In genomic region chr13:31578389-31578788, GRCm38 (mm10) we compare ENCODE assay signal across 11 mouse cellular contexts. TPM values are rescaled to one million over a fixed set of nuclear protein-coding genes. Genes with fewer than 3 reads are reported as not detected.
DNase-seq lines count a peak whose midpoint lies in the region; ATAC-seq lines count a peak whose summit lies in the region.
"Had no signal": no experiment of that assay in that cellular context is flagged by ENCODE, and none has a peak within 500 bp of the region (broad histone marks: within the 10 kb centered on the region; RNA-seq: fewer than 3 reads in every experiment).

No protein-coding gene starts in this region.

- ATAC-seq in forebrain, embryonic 12.5 days (ENCODE audit: low FRiP score): no peak
- peak; percentile 41; the same call in 1 of the 2 replicates for ATAC-seq in forebrain, embryonic 13.5 days

- no peak overlapping the region for H3K4me3 ChIP-seq in forebrain, embryonic 10.5 days
- H3K4me3 ChIP-seq in forebrain, embryonic 12.5 days (replicated peaks): no peak overlapping the region
- no peak overlapping the region for H3K4me3 ChIP-seq in forebrain, embryonic 13.5 days
- H3K4me3 ChIP-seq: hindbrain, embryonic 15.5 days had no signal

- H3K36me3 ChIP-seq in forebrain, embryonic 10.5 days (replicated peaks): no peaks in the 10 kb centered on the region
- no peaks in the 10 kb centered on the region for H3K36me3 ChIP-seq in forebrain, embryonic 12.5 days (replicated peaks)
- H3K36me3 ChIP-seq in forebrain, embryonic 13.5 days (ENCODE audit: poor library complexity, severe bottlenecking): no peaks in the 10 kb centered on the region
- H3K36me3 ChIP-seq: hindbrain, embryonic 15.5 days had no signal

- H3K27me3 ChIP-seq in forebrain, embryonic 10.5 days (ENCODE audit: poor library complexity, severe bottlenecking): peaks cover 3% of the 10 kb centered on the region; the same call in 1 of the 2 replicates
- peaks cover 4% of the 10 kb centered on the region; the same call in 1 of the 2 replicates for H3K27me3 ChIP-seq in forebrain, embryonic 12.5 days
- no peaks in the 10 kb centered on the region for H3K27me3 ChIP-seq in forebrain, embryonic 13.5 days
- H3K27me3 ChIP-seq: hindbrain, embryonic 15.5 days had no signal

- peaks cover 24% of the 10 kb centered on the region for H3K4me1 ChIP-seq in forebrain, embryonic 10.5 days
- peaks cover 15% of the 10 kb centered on the region for H3K4me1 ChIP-seq in forebrain, embryonic 12.5 days
- H3K4me1 ChIP-seq in forebrain, embryonic 13.5 days: peaks cover 10% of the 10 kb centered on the region; the same call in 1 of the 2 replicates
- H3K4me1 ChIP-seq: hindbrain, embryonic 15.5 days had no signal

- peak; percentile 18 for DNase-seq in forebrain, embryonic 10.5 days (ENCODE audit: extremely low spot score, low spot score)
- peak; percentile 55 for DNase-seq in kidney, postnatal 10 days
- DNase-seq in lung, postnatal 36 days: peak; percentile 82
- no peak for DNase-seq in ovary, postnatal 10 days (ENCODE audit: low spot score)
- DNase-seq in embryo, embryonic 10.5 days (ENCODE audit: low spot score): no peak
- DNase-seq in B cell, adult 2 months: no peak
- DNase-seq: cerebellum, adult 18-20 months had no signal

- H3K9me3 ChIP-seq in forebrain, embryonic 10.5 days: no peaks in the 10 kb centered on the region
- H3K9me3 ChIP-seq in forebrain, embryonic 12.5 days: no peaks in the 10 kb centered on the region
- H3K9me3 ChIP-seq in forebrain, embryonic 13.5 days (replicated peaks): no peaks in the 10 kb centered on the region
- H3K9me3 ChIP-seq: hindbrain, embryonic 15.5 days had no signal

- WGBS in forebrain, embryonic 10.5 days: 43% methylated on average over 10 of the region's 10 CpGs
- WGBS in forebrain, embryonic 12.5 days: 29% methylated on average over 10 of the region's 10 CpGs
- WGBS in forebrain, embryonic 13.5 days: 24% methylated on average over 10 of the region's 10 CpGs

- H3K27ac ChIP-seq in forebrain, embryonic 10.5 days: no peak overlapping the region
- H3K27ac ChIP-seq in forebrain, embryonic 12.5 days: no peak overlapping the region
- H3K27ac ChIP-seq in forebrain, embryonic 13.5 days: no peak overlapping the region
- H3K27ac ChIP-seq: hindbrain, embryonic 15.5 days had no signal

- no peak overlapping the region for H3K4me2 ChIP-seq in forebrain, embryonic 12.5 days
- no peak overlapping the region for H3K4me2 ChIP-seq in forebrain, embryonic 13.5 days
- H3K4me2 ChIP-seq: hindbrain, embryonic 15.5 days had no signal

- no peak overlapping the region for H3K9ac ChIP-seq in forebrain, embryonic 12.5 days
- no peak overlapping the region for H3K9ac ChIP-seq in forebrain, embryonic 13.5 days
- H3K9ac ChIP-seq: hindbrain, embryonic 15.5 days had no signal

RNA-seq across cellular contexts. Expression of gene A530084C06Rik, which starts 19.3 kb away (rescaled TPM):
- polyA plus RNA-seq in forebrain, embryonic 10.5 days (2016; fragmentation: Nextera tagmentation; extraction: Ambion mirVana): not detected in 2 replicates
- polyA plus RNA-seq in forebrain, embryonic 12.5 days (2016; fragmentation: Nextera tagmentation; extraction: Ambion mirVana): not detected in 2 replicates
- polyA plus RNA-seq in forebrain, embryonic 13.5 days (2015; fragmentation: Nextera tagmentation; extraction: Ambion mirVana): not detected in 2 replicates
- polyA plus RNA-seq: hindbrain, embryonic 15.5 days; neural tube, embryonic 11.5 days had no signal

RNA-seq across cellular contexts. Expression of gene Foxq1, which starts 22.5 kb away (rescaled TPM):
- polyA plus RNA-seq in forebrain, embryonic 10.5 days (2016; fragmentation: Nextera tagmentation; extraction: Ambion mirVana): 0.59 and 0.71 TPM in 2 replicates
- polyA plus RNA-seq in forebrain, embryonic 12.5 days (2016; fragmentation: Nextera tagmentation; extraction: Ambion mirVana): 1.6 and 2.0 TPM in 2 replicates
- polyA plus RNA-seq in forebrain, embryonic 13.5 days (2015; fragmentation: Nextera tagmentation; extraction: Ambion mirVana): 1.2 and 1.5 TPM in 2 replicates

RNA-seq across cellular contexts. Expression of gene Foxf2, which starts 47.2 kb away (rescaled TPM):
- polyA plus RNA-seq in forebrain, embryonic 10.5 days (2016; fragmentation: Nextera tagmentation; extraction: Ambion mirVana): 3.5 and 3.9 TPM in 2 replicates
- polyA plus RNA-seq in forebrain, embryonic 12.5 days (2016; fragmentation: Nextera tagmentation; extraction: Ambion mirVana): 3.4 and 4.6 TPM in 2 replicates
- polyA plus RNA-seq in forebrain, embryonic 13.5 days (2015; fragmentation: Nextera tagmentation; extraction: Ambion mirVana): 2.9 and 3.4 TPM in 2 replicates

Comparison
In these comparisons a context has a peak if more than half of its experiments do, and no peak if none do; other contexts are left out.
1. DNase-seq: peak in forebrain, embryonic 10.5 days (single experiment), kidney, postnatal 10 days (single experiment) and lung, postnatal 36 days (single experiment); none in ovary, postnatal 10 days (single experiment), embryo, embryonic 10.5 days (single experiment) and B cell, adult 2 months (0 of 2).